ENCODE assay signal across 8 mouse cellular contexts in genomic region chr7:24473913-24474529, GRCm38 (mm10). TPM values are rescaled to one million over a fixed set of nuclear protein-coding genes. Genes with fewer than 3 reads are reported as not detected.
A peak's percentile ranks its signal among the peaks of the same experiment; 100 is the strongest.
DNase-seq lines count a peak whose midpoint lies in the region; ATAC-seq and TF ChIP-seq lines count a peak whose summit lies in the region.

No protein-coding gene starts in this region.

- H3K9me3 ChIP-seq in hindbrain, embryonic 10.5 days = peaks cover 14% of the 10 kb centered on the region; the same call in 1 of the 2 replicates
- H3K9me3 ChIP-seq in hindbrain, embryonic 12.5 days (replicated peaks) = no peaks in the 10 kb centered on the region
- H3K9me3 ChIP-seq in forebrain, embryonic 15.5 days = no peaks in the 10 kb centered on the region
- H3K9me3 ChIP-seq in limb, embryonic 15.5 days = no peaks in the 10 kb centered on the region; the same call in 1 of the 2 replicates
- no peaks in the 10 kb centered on the region for H3K9me3 ChIP-seq in midbrain, postnatal 0 days (ENCODE audit: low read length)
- peaks cover 5% of the 10 kb centered on the region; the same call in 1 of the 2 replicates for H3K9me3 ChIP-seq in stomach, embryonic 16.5 days (replicated peaks; ENCODE audit: control insufficient read depth, low read length)

- peak; percentile 89 for TF ChIP-seq CTCF in midbrain, postnatal 0 days (IDR thresholded peaks at IDR 0.05)

- ATAC-seq in hindbrain, embryonic 12.5 days (ENCODE audit: low FRiP score) = no peak
- ATAC-seq in forebrain, embryonic 15.5 days (replicated peaks) = peak; percentile 47
- 0 out of 2 replicates have a peak, but pooled peaks have one; percentile 11 for ATAC-seq in limb, embryonic 15.5 days (ENCODE audit: insufficient number of reproducible peaks, low FRiP score, low TSS enrichment, low read depth)
- ATAC-seq in midbrain, postnatal 0 days (ENCODE audit: low FRiP score) = no peak
- ATAC-seq in stomach, embryonic 16.5 days (ENCODE audit: insufficient read depth, low FRiP score) = peak; percentile 45; the same call in 1 of the 2 replicates

- no peak overlapping the region for H3K4me3 ChIP-seq in hindbrain, embryonic 10.5 days
- no peak overlapping the region for H3K4me3 ChIP-seq in hindbrain, embryonic 12.5 days
- H3K4me3 ChIP-seq in forebrain, embryonic 15.5 days = no peak overlapping the region
- H3K4me3 ChIP-seq in limb, embryonic 15.5 days = no peak overlapping the region
- H3K4me3 ChIP-seq in midbrain, postnatal 0 days (ENCODE audit: low read depth, low read length) = no peak overlapping the region
- H3K4me3 ChIP-seq in stomach, embryonic 16.5 days (replicated peaks; ENCODE audit: low read length) = no peak overlapping the region

- 48% methylated on average over 10 of the region's 10 CpGs for WGBS in hindbrain, embryonic 10.5 days
- 39% methylated on average over 10 of the region's 10 CpGs for WGBS in hindbrain, embryonic 12.5 days
- 45% methylated on average over 10 of the region's 10 CpGs for whole genome bisulfite sequencing in forebrain, embryonic 15.5 days
- WGBS in limb, embryonic 15.5 days = 55% methylated on average over 10 of the region's 10 CpGs
- WGBS in midbrain, postnatal 0 days = 40% methylated on average over 10 of the region's 10 CpGs
- WGBS in stomach, embryonic 16.5 days = 53% methylated on average over 10 of the region's 10 CpGs

- peaks cover 7% of the 10 kb centered on the region; the same call in 1 of the 2 replicates for H3K27me3 ChIP-seq in hindbrain, embryonic 10.5 days (ENCODE audit: insufficient read depth, poor library complexity, severe bottlenecking)
- peaks cover 4% of the 10 kb centered on the region; the same call in 1 of the 2 replicates for H3K27me3 ChIP-seq in hindbrain, embryonic 12.5 days
- H3K27me3 ChIP-seq in forebrain, embryonic 15.5 days = no peaks in the 10 kb centered on the region
- H3K27me3 ChIP-seq in limb, embryonic 15.5 days = no peaks in the 10 kb centered on the region
- no peaks in the 10 kb centered on the region for H3K27me3 ChIP-seq in midbrain, postnatal 0 days (ENCODE audit: insufficient read depth, low read length)
- no peaks in the 10 kb centered on the region for H3K27me3 ChIP-seq in stomach, embryonic 16.5 days (ENCODE audit: control insufficient read depth, insufficient read depth, low read length)

- no peak overlapping the region for H3K27ac ChIP-seq in hindbrain, embryonic 10.5 days
- no peak overlapping the region for H3K27ac ChIP-seq in hindbrain, embryonic 12.5 days
- no peak overlapping the region for H3K27ac ChIP-seq in forebrain, embryonic 15.5 days (replicated peaks)
- no peak overlapping the region for H3K27ac ChIP-seq in limb, embryonic 15.5 days
- no peak overlapping the region for H3K27ac ChIP-seq in midbrain, postnatal 0 days (ENCODE audit: low read depth, low read length)
- no peak overlapping the region for H3K27ac ChIP-seq in stomach, embryonic 16.5 days (ENCODE audit: low read length)

- H3K9ac ChIP-seq in hindbrain, embryonic 12.5 days = no peak overlapping the region
- H3K9ac ChIP-seq in forebrain, embryonic 15.5 days (replicated peaks) = no peak overlapping the region
- no peak overlapping the region for H3K9ac ChIP-seq in limb, embryonic 15.5 days
- no peak overlapping the region for H3K9ac ChIP-seq in midbrain, postnatal 0 days (replicated peaks; ENCODE audit: low read length, poor library complexity, severe bottlenecking)
- no peak overlapping the region for H3K9ac ChIP-seq in stomach, embryonic 16.5 days (ENCODE audit: low read length)

- H3K36me3 ChIP-seq in hindbrain, embryonic 10.5 days = no peaks in the 10 kb centered on the region
- H3K36me3 ChIP-seq in hindbrain, embryonic 12.5 days = no peaks in the 10 kb centered on the region
- H3K36me3 ChIP-seq in forebrain, embryonic 15.5 days = no peaks in the 10 kb centered on the region
- H3K36me3 ChIP-seq in limb, embryonic 15.5 days = no peaks in the 10 kb centered on the region
- no peaks in the 10 kb centered on the region for H3K36me3 ChIP-seq in midbrain, postnatal 0 days (ENCODE audit: insufficient read depth, low read length)
- H3K36me3 ChIP-seq in stomach, embryonic 16.5 days (ENCODE audit: control insufficient read depth, insufficient read depth, low read length) = peaks cover 12% of the 10 kb centered on the region

- DNase-seq in hindbrain, embryonic 10.5 days (ENCODE audit: low spot score) = peak; percentile 71
- DNase-seq in cerebellum, adult 11 months = peak; percentile 71
- peak; percentile 60 for DNase-seq in kidney, adult 18-20 months
- DNase-seq in midbrain, postnatal 0 days (ENCODE audit: low spot score) = peak; percentile 64

- H3K4me2 ChIP-seq in hindbrain, embryonic 12.5 days (replicated peaks) = no peak overlapping the region
- no peak overlapping the region for H3K4me2 ChIP-seq in forebrain, embryonic 15.5 days (replicated peaks)
- H3K4me2 ChIP-seq in limb, embryonic 15.5 days = no peak overlapping the region
- no peak overlapping the region for H3K4me2 ChIP-seq in midbrain, postnatal 0 days (ENCODE audit: low read depth, low read length, poor library complexity, severe bottlenecking)
- H3K4me2 ChIP-seq in stomach, embryonic 16.5 days (ENCODE audit: low read depth, low read length) = no peak overlapping the region

- H3K4me1 ChIP-seq in hindbrain, embryonic 10.5 days (replicated peaks) = peaks cover 4% of the 10 kb centered on the region
- 0 out of 2 replicates have a peak, but pooled peaks cover 4% of the 10 kb centered on the region for H3K4me1 ChIP-seq in hindbrain, embryonic 12.5 days
- H3K4me1 ChIP-seq in forebrain, embryonic 15.5 days = peaks cover 8% of the 10 kb centered on the region
- no peaks in the 10 kb centered on the region for H3K4me1 ChIP-seq in limb, embryonic 15.5 days
- H3K4me1 ChIP-seq in midbrain, postnatal 0 days (ENCODE audit: insufficient read depth, low read length) = no peaks in the 10 kb centered on the region
- no peaks in the 10 kb centered on the region for H3K4me1 ChIP-seq in stomach, embryonic 16.5 days (ENCODE audit: control insufficient read depth, insufficient read depth, low read length)

RNA-seq across cellular contexts. Expression of gene Cadm4, which starts 7.8 kb away (rescaled TPM):
- polyA plus RNA-seq in hindbrain, embryonic 10.5 days (2016; fragmentation: Nextera tagmentation; extraction: Ambion mirVana) = 12.1 and 38.6 TPM in 2 replicates
- 41.3 and 42.3 TPM in 2 replicates for polyA plus RNA-seq in hindbrain, embryonic 12.5 days (2016; fragmentation: Nextera tagmentation; extraction: Ambion mirVana)
- polyA plus RNA-seq in forebrain, embryonic 15.5 days (2015; fragmentation: Nextera tagmentation; extraction: Ambion mirVana) = 70.1 and 76.4 TPM in 2 replicates
- 5.0 and 6.3 TPM in 2 replicates for polyA plus RNA-seq in limb, embryonic 15.5 days (2015; fragmentation: Nextera tagmentation; extraction: Ambion mirVana)
- 342 and 354 TPM in 2 replicates for total RNA-seq in midbrain, postnatal 0 days (2014; rRNA removed)
- polyA plus RNA-seq in midbrain, postnatal 0 days (2015; fragmentation: Nextera tagmentation; extraction: Ambion mirVana) = 82.0 and 88.1 TPM in 2 replicates
- 4.4 TPM in 2 replicates for polyA plus RNA-seq in stomach, embryonic 16.5 days (2015; fragmentation: Nextera tagmentation; extraction: Ambion mirVana)

RNA-seq across cellular contexts. Expression of gene Plaur, which starts 11.7 kb away (rescaled TPM):
- 0.77 and 1.9 TPM in 2 replicates for polyA plus RNA-seq in hindbrain, embryonic 10.5 days (2016; fragmentation: Nextera tagmentation; extraction: Ambion mirVana)
- 0.59 and 0.95 TPM in 2 replicates for polyA plus RNA-seq in hindbrain, embryonic 12.5 days (2016; fragmentation: Nextera tagmentation; extraction: Ambion mirVana)
- polyA plus RNA-seq in forebrain, embryonic 15.5 days (2015; fragmentation: Nextera tagmentation; extraction: Ambion mirVana) = 1.3 and 1.6 TPM in 2 replicates
- 8.1 and 10.1 TPM in 2 replicates for polyA plus RNA-seq in limb, embryonic 15.5 days (2015; fragmentation: Nextera tagmentation; extraction: Ambion mirVana)
- 1.4 and 3.7 TPM in 2 replicates for total RNA-seq in midbrain, postnatal 0 days (2014; rRNA removed)
- 0.93 and 1.1 TPM in 2 replicates for polyA plus RNA-seq in midbrain, postnatal 0 days (2015; fragmentation: Nextera tagmentation; extraction: Ambion mirVana)
- polyA plus RNA-seq in stomach, embryonic 16.5 days (2015; fragmentation: Nextera tagmentation; extraction: Ambion mirVana) = 13.3 and 15.4 TPM in 2 replicates

RNA-seq across cellular contexts. Expression of gene Irgc1, which starts 21.9 kb away (rescaled TPM):
- not detected in 2 replicates for polyA plus RNA-seq in hindbrain, embryonic 10.5 days (2016; fragmentation: Nextera tagmentation; extraction: Ambion mirVana)
- polyA plus RNA-seq in hindbrain, embryonic 12.5 days (2016; fragmentation: Nextera tagmentation; extraction: Ambion mirVana) = not detected in 2 replicates
- not detected in 2 replicates for polyA plus RNA-seq in forebrain, embryonic 15.5 days (2015; fragmentation: Nextera tagmentation; extraction: Ambion mirVana)
- polyA plus RNA-seq in limb, embryonic 15.5 days (2015; fragmentation: Nextera tagmentation; extraction: Ambion mirVana) = 0.17 TPM in 1 of 2 replicates, not detected in the other
- total RNA-seq in midbrain, postnatal 0 days (2014; rRNA removed) = not detected in 2 replicates
- not detected in 2 replicates for polyA plus RNA-seq in midbrain, postnatal 0 days (2015; fragmentation: Nextera tagmentation; extraction: Ambion mirVana)
- 0.17 and 0.26 TPM in 2 replicates for polyA plus RNA-seq in stomach, embryonic 16.5 days (2015; fragmentation: Nextera tagmentation; extraction: Ambion mirVana)

RNA-seq across cellular contexts. Expression of gene Zfp428, which starts 32.8 kb away (rescaled TPM):
- 109 and 150 TPM in 2 replicates for polyA plus RNA-seq in hindbrain, embryonic 10.5 days (2016; fragmentation: Nextera tagmentation; extraction: Ambion mirVana)
- 155 and 160 TPM in 2 replicates for polyA plus RNA-seq in hindbrain, embryonic 12.5 days (2016; fragmentation: Nextera tagmentation; extraction: Ambion mirVana)
- 296 and 306 TPM in 2 replicates for polyA plus RNA-seq in forebrain, embryonic 15.5 days (2015; fragmentation: Nextera tagmentation; extraction: Ambion mirVana)
- 40.8 and 44.3 TPM in 2 replicates for polyA plus RNA-seq in limb, embryonic 15.5 days (2015; fragmentation: Nextera tagmentation; extraction: Ambion mirVana)
- total RNA-seq in midbrain, postnatal 0 days (2014; rRNA removed) = 209 and 214 TPM in 2 replicates
- polyA plus RNA-seq in midbrain, postnatal 0 days (2015; fragmentation: Nextera tagmentation; extraction: Ambion mirVana) = 297 and 314 TPM in 2 replicates
- polyA plus RNA-seq in stomach, embryonic 16.5 days (2015; fragmentation: Nextera tagmentation; extraction: Ambion mirVana) = 22.3 and 24.6 TPM in 2 replicates

RNA-seq across cellular contexts. Expression of gene AC161166.1, which starts 38.2 kb away (rescaled TPM):
- polyA plus RNA-seq in hindbrain, embryonic 10.5 days (2016; fragmentation: Nextera tagmentation; extraction: Ambion mirVana) = 1.1 TPM in 2 replicates
- polyA plus RNA-seq in hindbrain, embryonic 12.5 days (2016; fragmentation: Nextera tagmentation; extraction: Ambion mirVana) = 1.9 TPM in 2 replicates
- polyA plus RNA-seq in forebrain, embryonic 15.5 days (2015; fragmentation: Nextera tagmentation; extraction: Ambion mirVana) = 1.5 and 1.7 TPM in 2 replicates
- 0.32 TPM in 2 replicates for polyA plus RNA-seq in limb, embryonic 15.5 days (2015; fragmentation: Nextera tagmentation; extraction: Ambion mirVana)
- not detected in 2 replicates for total RNA-seq in midbrain, postnatal 0 days (2014; rRNA removed)
- polyA plus RNA-seq in midbrain, postnatal 0 days (2015; fragmentation: Nextera tagmentation; extraction: Ambion mirVana) = 0.47 and 0.78 TPM in 2 replicates
- 0.19 and 0.30 TPM in 2 replicates for polyA plus RNA-seq in stomach, embryonic 16.5 days (2015; fragmentation: Nextera tagmentation; extraction: Ambion mirVana)

Comparison
In these comparisons a context has a peak if more than half of its experiments do, and no peak if none do; other contexts are left out.
1. ATAC-seq: peak in forebrain, embryonic 15.5 days (single experiment), limb, embryonic 15.5 days (single experiment) and stomach, embryonic 16.5 days (single experiment); none in hindbrain, embryonic 12.5 days (single experiment) and midbrain, postnatal 0 days (single experiment).
2. Peak in every context shown above with its lines, with median percentiles within 50 percentile points of each other: DNase-seq.